Mouse (Mus musculus) ES-E14 (cell line): ENCODE results near the gene Slc31a1.

Source experiments
- CHD2 ChIP-seq: IDR thresholded peaks from 2 replicates; pipeline ENCODE4 v1.6.1; 2014; ENCODE audit warnings: mild to moderate bottlenecking, low read depth, low read length, inconsistent platforms
- HCFC1 ChIP-seq: IDR thresholded peaks from 2 replicates; pipeline ENCODE4 v1.6.1; 2012; ENCODE audit warnings: low read length, inconsistent platforms, borderline replicate concordance; ENCODE audit not compliant: insufficient read depth
- MAFK ChIP-seq: IDR thresholded peaks from 2 replicates; pipeline ENCODE4 v1.6.1; 2014; ENCODE audit warnings: mild to moderate bottlenecking, low read depth, low read length, inconsistent platforms; ENCODE audit not compliant: insufficient read depth
- ZC3H11A ChIP-seq: IDR thresholded peaks from 2 replicates; pipeline ENCODE4 v1.6.1; 2012; ENCODE audit warnings: low read depth, mild to moderate bottlenecking, inconsistent platforms, low read length, borderline replicate concordance
- ZNF384 ChIP-seq: IDR thresholded peaks from 2 replicates; pipeline ENCODE4 v1.6.1; 2012; ENCODE audit warnings: low read depth, low read length, inconsistent platforms

- TF ChIP-seq CHD2 (no peak), MAFK (no peak), HCFC1 (no peak), ZNF384 (no peak), ZC3H11A (no peak)
These were observed 74.6 kb downstream of the Slc31a1 start, which contains the start of gene Rnf183 for GRCm38 (mm10) chr4:62435081-62435480.
